Mouse (Mus musculus) CH12.LX (cell line): Measurements from ENCODE around the gene Neurog1. TPM values are rescaled to one million over a fixed set of nuclear protein-coding genes. Genes with fewer than 3 reads are reported as not detected.

Source experiments
- DNase-seq: peaks from one replicate; pipeline ENCODE4 v3.0.0-alpha.2; 2013; ENCODE audit errors: extremely low read depth
- H3K27ac ChIP-seq: 2 replicates; pipeline ENCODE4 v1.5.1; 2012; ENCODE audit warnings: low read depth, mild to moderate bottlenecking, control low read depth, moderate library complexity; ENCODE audit not compliant: insufficient read depth
- H3K27me3 ChIP-seq: replicated peaks from 2 replicates; pipeline ENCODE3; 2012; ENCODE audit warnings: inconsistent platforms
- H3K36me3 ChIP-seq, 2 experiments: replicated peaks in 1 of 2; 2 replicates each; pipeline versions ENCODE3 to v1.6.1; 2012; ENCODE audit warnings: inconsistent platforms in 1 of 2, low read length in 1 of 2, mild to moderate bottlenecking in 1 of 2, mixed read lengths in 1 of 2, moderate library complexity in 1 of 2; ENCODE audit not compliant: control insufficient read depth in 1 of 2, insufficient read depth in 1 of 2
- H3K4me1 ChIP-seq, 2 experiments: 2 replicates each; pipeline ENCODE4 v1.6.1; 2012; ENCODE audit warnings: inconsistent platforms in 1 of 2, moderate library complexity in 1 of 2; ENCODE audit not compliant: insufficient read depth in 2 of 2, control insufficient read depth in 1 of 2
- H3K4me2 ChIP-seq: 2 replicates; pipeline ENCODE4 v1.6.1; 2012; ENCODE audit warnings: low read depth, mild to moderate bottlenecking, control low read depth; ENCODE audit not compliant: poor library complexity, insufficient read depth, severe bottlenecking
- H3K4me3 ChIP-seq, 3 experiments: fragments of 150-350 bp in 1 of 3; sonication (generic) in 1 of 3; replicated peaks in 1 of 3; 2 replicates each; pipeline versions ENCODE3 to v1.5.1; 2011 to 2012; ENCODE audit warnings: low read depth in 2 of 3, low read length in 2 of 3, mild to moderate bottlenecking in 2 of 3, moderate library complexity in 2 of 3, control low read depth in 1 of 3, improper control_type of control experiment in 1 of 3, inconsistent platforms in 1 of 3, mixed read lengths in 1 of 3; ENCODE audit not compliant: poor library complexity in 1 of 3
- H3K79me2 ChIP-seq: replicated peaks from 2 replicates; pipeline ENCODE4 v1.6.1; 2012; ENCODE audit warnings: mild to moderate bottlenecking, moderate library complexity; ENCODE audit not compliant: control insufficient read depth, poor library complexity, insufficient read depth, severe bottlenecking; ENCODE audit errors: extremely low read depth
- H3K9ac ChIP-seq: 2 replicates; pipeline ENCODE4 v1.6.1; 2012; ENCODE audit warnings: low read depth, mild to moderate bottlenecking, control low read depth, moderate library complexity; ENCODE audit not compliant: insufficient read depth
- H3K9me3 ChIP-seq: replicated peaks from 2 replicates; pipeline ENCODE3; 2012; ENCODE audit warnings: low read length, inconsistent platforms, mixed read lengths
- BHLHE40 ChIP-seq: IDR thresholded peaks from 2 replicates; pipeline ENCODE4 v1.6.1; 2011; ENCODE audit warnings: mild to moderate bottlenecking, low read depth, low read length, improper control_type of control experiment
- CHD1 ChIP-seq: IDR thresholded peaks from 2 replicates; pipeline ENCODE4 v1.6.1; 2012; ENCODE audit warnings: low read depth, low read length, improper control_type of control experiment, inconsistent platforms
- CTCF ChIP-seq, 2 experiments: IDR thresholded peaks in 1 of 2; conservative IDR thresholded peaks in 1 of 2; 2 replicates each; pipeline ENCODE4 v1.5.1; 2011 to 2012; ENCODE audit warnings: low read depth in 2 of 2, low read length in 2 of 2, improper control_type of control experiment in 1 of 2, inconsistent platforms in 1 of 2, mild to moderate bottlenecking in 1 of 2, moderate library complexity in 1 of 2
- E2F4 ChIP-seq: IDR thresholded peaks from 2 replicates; pipeline ENCODE4 v1.6.1; 2011; ENCODE audit warnings: low read depth, low read length, improper control_type of control experiment; ENCODE audit not compliant: insufficient replicate concordance
- ETS1 ChIP-seq: conservative IDR thresholded peaks from 2 replicates; pipeline ENCODE4 v1.6.1; 2012; ENCODE audit warnings: low read depth, mild to moderate bottlenecking, inconsistent platforms, low read length, improper control_type of control experiment, moderate library complexity
- HCFC1 ChIP-seq: IDR thresholded peaks from 2 replicates; pipeline ENCODE4 v1.6.1; 2012; ENCODE audit warnings: low read depth, mild to moderate bottlenecking, inconsistent platforms, low read length, improper control_type of control experiment
- JUN ChIP-seq: IDR thresholded peaks from 2 replicates; pipeline ENCODE4 v1.6.1; 2011; ENCODE audit warnings: low read depth, mild to moderate bottlenecking, low read length, improper control_type of control experiment, moderate library complexity; ENCODE audit not compliant: insufficient read depth
- JUND ChIP-seq: conservative IDR thresholded peaks from 2 replicates; pipeline ENCODE4 v1.6.1; 2011; ENCODE audit warnings: low read depth, low read length, improper control_type of control experiment
- KAT2A ChIP-seq: IDR thresholded peaks from 2 replicates; pipeline ENCODE4 v1.6.1; 2012; ENCODE audit warnings: low read length, improper control_type of control experiment, inconsistent platforms; ENCODE audit not compliant: insufficient replicate concordance
- MAFK ChIP-seq: IDR thresholded peaks from 2 replicates; pipeline ENCODE4 v1.6.1; 2011; ENCODE audit warnings: low read length, improper control_type of control experiment; ENCODE audit not compliant: insufficient replicate concordance
- MAX ChIP-seq: IDR thresholded peaks from 2 replicates; pipeline ENCODE4 v1.6.1; 2011; ENCODE audit warnings: low read length, improper control_type of control experiment
- MAZ ChIP-seq: IDR thresholded peaks from 2 replicates; pipeline ENCODE4 v1.6.1; 2012; ENCODE audit warnings: low read depth, mild to moderate bottlenecking, inconsistent platforms, low read length, improper control_type of control experiment, moderate library complexity
- MEF2A ChIP-seq: IDR thresholded peaks from 2 replicates; pipeline ENCODE4 v1.6.1; 2014; ENCODE audit warnings: low read depth, mild to moderate bottlenecking, inconsistent platforms, low read length, improper control_type of control experiment, borderline replicate concordance
- MXI1 ChIP-seq: IDR thresholded peaks from 2 replicates; pipeline ENCODE4 v1.6.1; 2011; ENCODE audit warnings: mild to moderate bottlenecking, low read depth, low read length, improper control_type of control experiment
- MYC ChIP-seq: IDR thresholded peaks from 2 replicates; pipeline ENCODE4 v1.6.1; 2011; ENCODE audit warnings: low read depth, mild to moderate bottlenecking, improper control_type of control experiment, low read length
- NELFE ChIP-seq: IDR thresholded peaks from 2 replicates; pipeline ENCODE4 v1.6.1; 2011; ENCODE audit warnings: low read depth, low read length, improper control_type of control experiment
- NRF1 ChIP-seq: IDR thresholded peaks from 2 replicates; pipeline ENCODE4 v1.6.1; 2014; ENCODE audit warnings: low read depth, mild to moderate bottlenecking, inconsistent platforms, low read length, improper control_type of control experiment, moderate library complexity
- PAX5 ChIP-seq: IDR thresholded peaks from 2 replicates; pipeline ENCODE4 v1.6.1; 2012; ENCODE audit warnings: low read length, inconsistent platforms, mixed read lengths
- POLR2A ChIP-seq: IDR thresholded peaks from 2 replicates; pipeline ENCODE4 v1.6.1; 2011; ENCODE audit warnings: low read depth, mild to moderate bottlenecking, improper control_type of control experiment, low read length
- POLR2AphosphoS2 ChIP-seq: IDR thresholded peaks from 2 replicates; pipeline ENCODE4 v1.6.1; 2011; ENCODE audit warnings: low read depth, low read length, improper control_type of control experiment
- SMC3 ChIP-seq: IDR thresholded peaks from 2 replicates; pipeline ENCODE4 v1.6.1; 2011; ENCODE audit warnings: low read depth, low read length, improper control_type of control experiment
- TBP ChIP-seq: conservative IDR thresholded peaks from 2 replicates; pipeline ENCODE4 v1.6.1; 2011; ENCODE audit warnings: low read depth, low read length, improper control_type of control experiment
- TCF12 ChIP-seq: IDR thresholded peaks from 2 replicates; pipeline ENCODE4 v1.6.1; 2014; ENCODE audit warnings: low read depth, mild to moderate bottlenecking, inconsistent platforms, low read length, improper control_type of control experiment
- USF1 ChIP-seq: IDR thresholded peaks from 2 replicates; pipeline ENCODE4 v1.6.1; 2014; ENCODE audit warnings: low read depth, mild to moderate bottlenecking, inconsistent platforms, low read length, improper control_type of control experiment
- USF2 ChIP-seq: conservative IDR thresholded peaks from 2 replicates; pipeline ENCODE4 v1.6.1; 2011; ENCODE audit warnings: low read depth, low read length, improper control_type of control experiment
- ZC3H11A ChIP-seq: IDR thresholded peaks from 2 replicates; pipeline ENCODE4 v1.6.1; 2012; ENCODE audit warnings: low read depth, mild to moderate bottlenecking, inconsistent platforms, low read length, improper control_type of control experiment
- ZKSCAN1 ChIP-seq: IDR thresholded peaks from 2 replicates; pipeline ENCODE4 v1.6.1; 2012; ENCODE audit warnings: low read depth, inconsistent platforms, low read length, improper control_type of control experiment, borderline replicate concordance
- dilution Hi-C: fragments of 300-500 bp; cut with MboI; formaldehyde crosslinking; loops from 2 replicates; pipeline ENCODE4 v1.14.3; 2020; ENCODE audit warnings: low sequenced_read_pairs; ENCODE audit not compliant: extremely low pct_unique_long_range_greater_than_20kb, extremely low pct_ligation_motif_present
- in situ Hi-C: fragments of 300-500 bp; cut with MboI; formaldehyde crosslinking; loops from 3 replicates; pipeline ENCODE4 v1.14.3; 2019; ENCODE audit warnings: low sequenced_read_pairs, low pct_ligation_motif_present, low pct_unique_long_range_greater_than_20kb, mixed read lengths
- polyA plus RNA-seq: library from polyadenylated mRNA; unstranded; fragments of >175 nt; gene quantifications from 2 replicates; pipeline ENCODE4 v1.2.1, GENCODE M21; 2012; ENCODE audit warnings: low read depth; ENCODE audit not compliant: insufficient read length
- total RNA-seq, 2 experiments: library from RNA; depleted of rRNA; stranded (reverse); fragments of 300-350 nt in 1 of 2; fragments of >200 nt in 1 of 2; gene quantifications; 2 replicates each; pipeline ENCODE4 v1.2.3; 2012 to 2014

Neurog1 gene
- total and polyA plus RNA-seq, 3 experiments = not detected

- no peak for DNase-seq
- no peaks in the 10 kb centered on the region for H3K9me3 ChIP-seq
- H3K4me1 ChIP-seq = peaks cover 8 to 35% of the 10 kb centered on the region in 2 experiments; a peak in 3 of 4 replicates
- H3K4me2 ChIP-seq = no peak overlapping the region
- TF ChIP-seq HCFC1 = no peak
- TF ChIP-seq NELFE = no peak
- no peak for TF ChIP-seq ETS1
- no peak for TF ChIP-seq ZC3H11A
- TF ChIP-seq TBP = no peak
- no peak for TF ChIP-seq MAZ
- no peak for TF ChIP-seq CHD1
- TF ChIP-seq JUN = no peak
- TF ChIP-seq KAT2A = no peak
- no peak for TF ChIP-seq USF1
- no peak for TF ChIP-seq POLR2AphosphoS2
- TF ChIP-seq TCF12 = no peak
- no peak for TF ChIP-seq PAX5
- TF ChIP-seq USF2 = no peak
- no peak for TF ChIP-seq BHLHE40
- no peak for TF ChIP-seq MAFK
- no peak for TF ChIP-seq E2F4
- no peak for TF ChIP-seq MXI1
- TF ChIP-seq CTCF (conservative IDR thresholded peaks at IDR 0.05 in 1 of 2, IDR thresholded peaks at IDR 0.05 in 1 of 2; ENCODE audit: low read depth in 2 of 2, low read length in 2 of 2) = no peak
- TF ChIP-seq MYC = no peak
- no peak overlapping the region for H3K4me3 ChIP-seq
- no peaks in the 10 kb centered on the region for H3K27me3 ChIP-seq
- dilution Hi-C loops (no loop called here), in situ Hi-C loops (no loop called here)
- no peak overlapping the region for H3K27ac ChIP-seq
- H3K9ac ChIP-seq = no peak overlapping the region
- no peaks in the 10 kb centered on the region for H3K36me3 ChIP-seq
- H3K79me2 ChIP-seq = no peaks in the 10 kb centered on the region
Observed at GRCm38 (mm10) chr13:56236194-56236593, 15.8 kb downstream of the Neurog1 start.

- dilution Hi-C loops = no loop called here
- Histone ChIP-seq H3K9ac (no peak overlapping the region), H3K27ac (no peak overlapping the region), H3K79me2 (no peaks in the 10 kb centered on the region), H3K9me3 (no peaks in the 10 kb centered on the region), H3K27me3 (peaks cover 8% of the 10 kb centered on the region), H3K4me3 (no peak overlapping the region), H3K4me2 (no peak overlapping the region), H3K4me1 (peaks cover 7 to 25% of the 10 kb centered on the region in 2 experiments), H3K36me3 (no peaks in the 10 kb centered on the region)
- no peak for DNase-seq
- in situ Hi-C loops = no loop called here
- no peak for TF ChIP-seq ZC3H11A
- no peak for TF ChIP-seq MXI1
- TF ChIP-seq PAX5 = no peak
- no peak for TF ChIP-seq MEF2A
- no peak for TF ChIP-seq MAFK
- no peak for TF ChIP-seq HCFC1
- no peak for TF ChIP-seq ZKSCAN1
- TF ChIP-seq POLR2A = no peak
- no peak for TF ChIP-seq CTCF (conservative IDR thresholded peaks at IDR 0.05 in 1 of 2, IDR thresholded peaks at IDR 0.05 in 1 of 2; ENCODE audit: low read depth in 2 of 2, low read length in 2 of 2)
- no peak for TF ChIP-seq JUND
- no peak for TF ChIP-seq MAX
- TF ChIP-seq NRF1 = no peak
- no peak for TF ChIP-seq USF1
- no peak for TF ChIP-seq ETS1
- TF ChIP-seq SMC3 = no peak
Observed at GRCm38 (mm10) chr13:56228790-56229189, 23.2 kb downstream of the Neurog1 start.
